Comparison of ENCODE assay signal across 8 mouse cellular contexts in genomic region chr1:74008498-74008897, GRCm38 (mm10).
DNase-seq lines count a peak whose midpoint lies in the region; ATAC-seq lines count a peak whose summit lies in the region.

No protein-coding gene starts in this region.

- peak overlapping the region; percentile 64 for H3K9ac ChIP-seq in heart, embryonic 16.5 days (ENCODE audit: low read length)
- H3K9ac ChIP-seq in limb, embryonic 13.5 days = no peak overlapping the region
- H3K9ac ChIP-seq in stomach, embryonic 16.5 days (ENCODE audit: low read length) = no peak overlapping the region
- no peak overlapping the region for H3K9ac ChIP-seq in midbrain, embryonic 15.5 days

- peak overlapping the region; percentile 40 for H3K4me2 ChIP-seq in heart, embryonic 16.5 days (ENCODE audit: low read depth, low read length)
- H3K4me2 ChIP-seq in limb, embryonic 13.5 days (replicated peaks) = no peak overlapping the region
- peak overlapping the region; percentile 4; the same call in 1 of the 2 replicates for H3K4me2 ChIP-seq in stomach, embryonic 16.5 days (ENCODE audit: low read depth, low read length)
- no peak overlapping the region for H3K4me2 ChIP-seq in midbrain, embryonic 15.5 days

- peak; percentile 86 for ATAC-seq in heart, embryonic 16.5 days (replicated peaks; ENCODE audit: extremely low read depth, insufficient read depth, low FRiP score)
- ATAC-seq in limb, embryonic 13.5 days (ENCODE audit: low FRiP score, low read depth) = no peak
- peak; percentile 83 for ATAC-seq in stomach, embryonic 16.5 days (ENCODE audit: insufficient read depth, low FRiP score)
- no peak for ATAC-seq in midbrain, embryonic 15.5 days (replicated peaks)

- H3K4me3 ChIP-seq in heart, embryonic 16.5 days (ENCODE audit: low read length) = no peak overlapping the region
- H3K4me3 ChIP-seq in limb, embryonic 13.5 days = no peak overlapping the region
- no peak overlapping the region for H3K4me3 ChIP-seq in stomach, embryonic 16.5 days (replicated peaks; ENCODE audit: low read length)
- no peak overlapping the region for H3K4me3 ChIP-seq in midbrain, embryonic 15.5 days

- peak; percentile 88 for DNase-seq in 3T3-L1 (ENCODE audit: low read depth, low spot score)
- peak; percentile 84 for DNase-seq in adrenal gland, postnatal 14 days
- DNase-seq in frontal cortex, postnatal 36 days (ENCODE audit: low spot score in 2 of 2) = no peak
- no peak for DNase-seq in cerebellum, postnatal 4 days (ENCODE audit: low spot score in 2 of 2)

- peaks cover 73% of the 10 kb centered on the region for H3K4me1 ChIP-seq in heart, embryonic 16.5 days (ENCODE audit: control insufficient read depth, insufficient read depth, low read length)
- H3K4me1 ChIP-seq in limb, embryonic 13.5 days = peaks cover 48% of the 10 kb centered on the region
- peaks cover 23% of the 10 kb centered on the region for H3K4me1 ChIP-seq in stomach, embryonic 16.5 days (ENCODE audit: control insufficient read depth, insufficient read depth, low read length)
- H3K4me1 ChIP-seq in midbrain, embryonic 15.5 days = no peaks in the 10 kb centered on the region

- no peaks in the 10 kb centered on the region for H3K27me3 ChIP-seq in heart, embryonic 16.5 days (ENCODE audit: control insufficient read depth, insufficient read depth, low read length)
- no peaks in the 10 kb centered on the region for H3K27me3 ChIP-seq in limb, embryonic 13.5 days
- no peaks in the 10 kb centered on the region for H3K27me3 ChIP-seq in stomach, embryonic 16.5 days (ENCODE audit: control insufficient read depth, insufficient read depth, low read length)
- no peaks in the 10 kb centered on the region for H3K27me3 ChIP-seq in midbrain, embryonic 15.5 days (replicated peaks)

- WGBS in heart, embryonic 16.5 days = 2% methylated on average over 5 of the region's 5 CpGs
- 29% methylated on average over 5 of the region's 5 CpGs for WGBS in limb, embryonic 13.5 days
- 22% methylated on average over 5 of the region's 5 CpGs for WGBS in stomach, embryonic 16.5 days
- WGBS in midbrain, embryonic 15.5 days = 55% methylated on average over 5 of the region's 5 CpGs

- no peaks in the 10 kb centered on the region; the same call in 1 of the 2 replicates for H3K9me3 ChIP-seq in heart, embryonic 16.5 days (replicated peaks; ENCODE audit: control insufficient read depth, low read length)
- H3K9me3 ChIP-seq in limb, embryonic 13.5 days = peaks cover 10% of the 10 kb centered on the region; the same call in 1 of the 2 replicates
- 0 out of 2 replicates have a peak, but pooled peaks cover 5% of the 10 kb centered on the region for H3K9me3 ChIP-seq in stomach, embryonic 16.5 days (replicated peaks; ENCODE audit: control insufficient read depth, low read length)
- no peaks in the 10 kb centered on the region for H3K9me3 ChIP-seq in midbrain, embryonic 15.5 days

- 0 out of 2 replicates have a peak, but pooled peaks cover 4% of the 10 kb centered on the region for H3K36me3 ChIP-seq in heart, embryonic 16.5 days (ENCODE audit: control insufficient read depth, insufficient read depth)
- peaks cover 21% of the 10 kb centered on the region for H3K36me3 ChIP-seq in limb, embryonic 13.5 days
- H3K36me3 ChIP-seq in stomach, embryonic 16.5 days (ENCODE audit: control insufficient read depth, insufficient read depth, low read length) = no peaks in the 10 kb centered on the region
- H3K36me3 ChIP-seq in midbrain, embryonic 15.5 days (replicated peaks) = no peaks in the 10 kb centered on the region

- peak overlapping the region; percentile 100 for H3K27ac ChIP-seq in heart, embryonic 16.5 days (ENCODE audit: low read length)
- peak overlapping the region; percentile 55; the same call in 1 of the 2 replicates for H3K27ac ChIP-seq in limb, embryonic 13.5 days
- H3K27ac ChIP-seq in stomach, embryonic 16.5 days (ENCODE audit: low read length) = peak overlapping the region; percentile 78
- H3K27ac ChIP-seq in midbrain, embryonic 15.5 days = no peak overlapping the region

Comparison
In these comparisons a context has a peak if more than half of its experiments do, and no peak if none do; other contexts are left out.
1. DNase-seq: peak in 3T3-L1 (single experiment) and adrenal gland, postnatal 14 days (single experiment); none in frontal cortex, postnatal 36 days (0 of 2) and cerebellum, postnatal 4 days (0 of 2).
2. ATAC-seq: peak in heart, embryonic 16.5 days (single experiment) and stomach, embryonic 16.5 days (single experiment); none in limb, embryonic 13.5 days (single experiment) and midbrain, embryonic 15.5 days (single experiment).
3. H3K4me2 ChIP-seq: peak in heart, embryonic 16.5 days (single experiment) and stomach, embryonic 16.5 days (single experiment); none in limb, embryonic 13.5 days (single experiment) and midbrain, embryonic 15.5 days (single experiment).